Mouse (Mus musculus): Measurements from ENCODE around the gene Fam81a. TPM values are rescaled to one million over a fixed set of nuclear protein-coding genes. Genes with fewer than 3 reads are reported as not detected.

The Fam81a gene
- polyA plus RNA-seq, 1 experiment from 2014 or later: 0.75 TPM

DNA sequence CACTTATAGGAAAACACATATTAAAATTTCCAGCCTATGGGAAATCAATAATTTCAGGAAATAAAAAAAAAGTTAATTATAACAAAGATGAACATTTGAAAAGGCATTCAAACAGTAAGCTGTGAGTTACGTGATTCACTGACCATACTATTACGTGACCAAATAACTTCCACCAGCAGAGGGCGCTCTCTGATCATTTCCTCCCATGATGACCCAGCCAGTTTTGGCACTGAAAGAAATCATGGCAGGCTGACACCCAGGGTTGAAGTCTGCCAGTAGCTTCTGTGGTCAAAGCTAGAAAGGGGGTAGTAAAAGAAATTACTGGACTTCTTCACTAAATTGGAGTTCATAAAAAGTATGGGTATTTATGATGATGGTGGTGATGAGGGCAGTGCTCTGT is 33.1 kb downstream of the Fam81a start:
- peak; percentile 6 for DNase-seq
- no peak for ATAC-seq (ENCODE audit: low read depth)

GRCm38 (mm10) chr9:70108151-70108550 is 34.2 kb downstream of the Fam81a start:
- no peak overlapping the region for H3K4me3 ChIP-seq (replicated peaks)
- no peaks in the 10 kb centered on the region for H3K9me3 ChIP-seq (replicated peaks)
- WGBS (ENCODE audit: insufficient replicate concordance): 63% methylated on average over 5 of the region's 5 CpGs
- no peak overlapping the region for H3K27ac ChIP-seq
- no peaks in the 10 kb centered on the region for H3K36me3 ChIP-seq
- no peak for ATAC-seq (ENCODE audit: low read depth)
- no peak overlapping the region for H3K4me2 ChIP-seq
- H3K27me3 ChIP-seq: peaks cover 10% of the 10 kb centered on the region; the same call in 1 of the 2 replicates
- no peak overlapping the region for H3K9ac ChIP-seq
- DNase-seq: no peak
- no peaks in the 10 kb centered on the region for H3K4me1 ChIP-seq (replicated peaks)

More for the DNA sequence above, 33.1 kb downstream of the Fam81a start:
- H3K27ac ChIP-seq: no peak overlapping the region
- H3K4me1 ChIP-seq (replicated peaks): no peaks in the 10 kb centered on the region
- no peaks in the 10 kb centered on the region for H3K36me3 ChIP-seq
- H3K4me3 ChIP-seq (replicated peaks): no peak overlapping the region
- 14% methylated on average over 3 of the region's 3 CpGs for WGBS (ENCODE audit: insufficient replicate concordance)
- H3K9me3 ChIP-seq (replicated peaks): no peaks in the 10 kb centered on the region
- no peak overlapping the region for H3K9ac ChIP-seq
- no peak overlapping the region for H3K4me2 ChIP-seq
- peaks cover 10% of the 10 kb centered on the region; the same call in 1 of the 2 replicates for H3K27me3 ChIP-seq

DNA sequence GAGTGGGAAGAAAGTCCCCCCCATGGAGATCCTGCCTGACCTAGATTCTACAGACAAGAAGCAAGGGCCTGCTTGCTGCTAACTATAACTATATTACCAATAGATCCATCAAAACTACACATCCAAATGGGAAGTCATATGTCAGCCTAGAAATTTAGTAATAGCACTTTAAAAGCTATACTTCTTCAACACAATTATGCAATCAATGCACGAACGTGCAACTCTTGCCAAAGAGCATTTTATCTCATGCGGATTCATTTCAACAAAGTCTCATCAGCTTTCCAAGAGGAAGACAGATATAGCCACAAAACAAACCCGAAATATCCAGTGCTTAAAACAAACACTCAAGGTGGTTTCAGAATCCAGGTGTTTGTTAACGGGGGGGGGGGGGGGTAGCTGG is 36.8 kb downstream of the Fam81a start:
- 48% methylated on average over 5 of the region's 5 CpGs for WGBS (ENCODE audit: insufficient replicate concordance)
- no peak for DNase-seq

GRCm38 (mm10) chr9:70103106-70103505 is 39.3 kb downstream of the Fam81a start:
- H3K9ac ChIP-seq: no peak overlapping the region
- no peaks in the 10 kb centered on the region for H3K27me3 ChIP-seq
- no peaks in the 10 kb centered on the region for H3K36me3 ChIP-seq
- ATAC-seq (ENCODE audit: low read depth): no peak
- 45% methylated on average over 8 of the region's 8 CpGs for WGBS (ENCODE audit: insufficient replicate concordance)
- no peak overlapping the region for H3K4me3 ChIP-seq (replicated peaks)
- H3K4me2 ChIP-seq: no peak overlapping the region
- no peak overlapping the region for H3K27ac ChIP-seq
- 0 out of 2 replicates have a peak, but pooled peaks cover 3% of the 10 kb centered on the region for H3K9me3 ChIP-seq (replicated peaks)
- H3K4me1 ChIP-seq (replicated peaks): no peaks in the 10 kb centered on the region
- no peak for DNase-seq

More for the DNA sequence above, 36.8 kb downstream of the Fam81a start:
- H3K4me3 ChIP-seq (replicated peaks): no peak overlapping the region
- peaks cover 5% of the 10 kb centered on the region; the same call in 1 of the 2 replicates for H3K27me3 ChIP-seq
- no peak for ATAC-seq (ENCODE audit: low read depth)
- H3K27ac ChIP-seq: no peak overlapping the region
- no peaks in the 10 kb centered on the region for H3K4me1 ChIP-seq (replicated peaks)
- H3K36me3 ChIP-seq: no peaks in the 10 kb centered on the region
- H3K9ac ChIP-seq: no peak overlapping the region
- no peak overlapping the region for H3K4me2 ChIP-seq
- no peaks in the 10 kb centered on the region for H3K9me3 ChIP-seq (replicated peaks)

- ATAC-seq (ENCODE audit: low read depth): no peak
- Histone ChIP-seq H3K4me3 (replicated peaks) (no peak overlapping the region), H3K9ac (no peak overlapping the region), H3K27ac (no peak overlapping the region), H3K36me3 (no peaks in the 10 kb centered on the region), H3K4me2 (no peak overlapping the region), H3K27me3 (no peaks in the 10 kb centered on the region), H3K4me1 (replicated peaks) (no peaks in the 10 kb centered on the region), H3K9me3 (replicated peaks) (0 out of 2 replicates have a peak, but pooled peaks cover 3% of the 10 kb centered on the region)
- WGBS (ENCODE audit: insufficient replicate concordance): 80% methylated on average over 2 of the region's 2 CpGs
- no peak for DNase-seq
Measured at GRCm38 (mm10) chr9:70097542-70097941, 44.8 kb downstream of the Fam81a start.

GRCm38 (mm10) chr9:70095016-70095415 is 47.3 kb downstream of the Fam81a start:
- no peak overlapping the region for H3K4me3 ChIP-seq (replicated peaks)
- H3K9ac ChIP-seq: no peak overlapping the region
- H3K36me3 ChIP-seq: no peaks in the 10 kb centered on the region
- ATAC-seq (ENCODE audit: low read depth): no peak
- WGBS (ENCODE audit: insufficient replicate concordance): 62% methylated on average over 6 of the region's 6 CpGs
- 0 out of 2 replicates have a peak, but pooled peaks cover 3% of the 10 kb centered on the region for H3K9me3 ChIP-seq (replicated peaks)
- H3K4me1 ChIP-seq (replicated peaks): no peaks in the 10 kb centered on the region
- no peak overlapping the region for H3K4me2 ChIP-seq
- no peak for DNase-seq
- H3K27me3 ChIP-seq: no peaks in the 10 kb centered on the region
- H3K27ac ChIP-seq: no peak overlapping the region

GRCm38 (mm10) chr9:70090541-70090940 is 51.8 kb downstream of the Fam81a start:
- Histone ChIP-seq H3K27me3 (no peaks in the 10 kb centered on the region), H3K36me3 (no peaks in the 10 kb centered on the region), H3K4me3 (replicated peaks) (no peak overlapping the region), H3K4me1 (replicated peaks) (no peaks in the 10 kb centered on the region), H3K9ac (no peak overlapping the region), H3K27ac (no peak overlapping the region), H3K9me3 (replicated peaks) (no peaks in the 10 kb centered on the region), H3K4me2 (no peak overlapping the region)
- no peak for ATAC-seq (ENCODE audit: low read depth)
- DNase-seq: no peak
- 75% methylated on average over 10 of the region's 10 CpGs for WGBS (ENCODE audit: insufficient replicate concordance)

DNA sequence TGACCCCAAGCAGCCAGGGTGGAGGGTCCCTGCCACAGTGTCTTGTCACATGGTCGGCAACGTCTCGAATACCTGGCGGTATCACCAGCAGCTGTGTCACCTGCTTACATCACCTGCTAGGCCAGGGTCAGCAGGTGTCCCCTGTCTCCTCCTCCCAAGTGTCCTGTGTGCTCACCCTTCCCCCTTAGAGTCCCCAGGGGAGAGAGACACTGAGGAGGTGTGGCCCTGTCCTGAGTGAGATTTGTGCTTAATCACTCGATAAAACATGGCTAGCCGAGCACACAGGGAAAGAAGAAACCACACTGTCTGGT is 53.6 kb downstream of the Fam81a start:
- no peak for DNase-seq
- Histone ChIP-seq H3K27ac (no peak overlapping the region), H3K4me2 (no peak overlapping the region), H3K4me1 (replicated peaks) (no peaks in the 10 kb centered on the region), H3K36me3 (no peaks in the 10 kb centered on the region), H3K4me3 (replicated peaks) (no peak overlapping the region), H3K9me3 (replicated peaks) (no peaks in the 10 kb centered on the region), H3K27me3 (no peaks in the 10 kb centered on the region), H3K9ac (no peak overlapping the region)
- WGBS (ENCODE audit: insufficient replicate concordance): 49% methylated on average over 6 of the region's 6 CpGs
- ATAC-seq (ENCODE audit: low read depth): no peak

GRCm38 (mm10) chr9:70088041-70088785 is 54.1 kb downstream of the Fam81a start:
- H3K4me3 ChIP-seq (replicated peaks): no peak overlapping the region
- 68% methylated on average over 19 of the region's 19 CpGs for WGBS (ENCODE audit: insufficient replicate concordance)
- no peak overlapping the region for H3K27ac ChIP-seq
- H3K4me2 ChIP-seq: no peak overlapping the region
- H3K27me3 ChIP-seq: no peaks in the 10 kb centered on the region
- ATAC-seq (ENCODE audit: low read depth) (no peak), DNase-seq (no peak)
- no peaks in the 10 kb centered on the region for H3K9me3 ChIP-seq (replicated peaks)
- no peak overlapping the region for H3K9ac ChIP-seq
- H3K4me1 ChIP-seq (replicated peaks): no peaks in the 10 kb centered on the region
- H3K36me3 ChIP-seq: no peaks in the 10 kb centered on the region

- Histone ChIP-seq H3K27me3 (no peaks in the 10 kb centered on the region), H3K4me2 (no peak overlapping the region), H3K4me1 (replicated peaks) (no peaks in the 10 kb centered on the region; the same call in 1 of the 2 replicates), H3K36me3 (no peaks in the 10 kb centered on the region), H3K9me3 (replicated peaks) (no peaks in the 10 kb centered on the region), H3K27ac (no peak overlapping the region), H3K9ac (no peak overlapping the region), H3K4me3 (replicated peaks) (no peak overlapping the region)
- DNase-seq (no peak), ATAC-seq (ENCODE audit: low read depth) (no peak)
- WGBS (ENCODE audit: insufficient replicate concordance): 62% methylated on average over 5 of the region's 5 CpGs
Measured at GRCm38 (mm10) chr9:70087379-70087778, 55.0 kb downstream of the Fam81a start.

- ATAC-seq (ENCODE audit: low read depth) (no peak), DNase-seq (no peak)
- Histone ChIP-seq H3K4me2 (no peak overlapping the region), H3K4me3 (replicated peaks) (no peak overlapping the region), H3K9me3 (replicated peaks) (no peaks in the 10 kb centered on the region), H3K9ac (no peak overlapping the region), H3K4me1 (replicated peaks) (no peaks in the 10 kb centered on the region; the same call in 1 of the 2 replicates), H3K36me3 (no peaks in the 10 kb centered on the region), H3K27me3 (no peaks in the 10 kb centered on the region), H3K27ac (no peak overlapping the region)
- WGBS (ENCODE audit: insufficient replicate concordance): 45% methylated on average over 6 of the region's 6 CpGs
Measured at GRCm38 (mm10) chr9:70086091-70086490, 56.3 kb downstream of the Fam81a start.

DNA sequence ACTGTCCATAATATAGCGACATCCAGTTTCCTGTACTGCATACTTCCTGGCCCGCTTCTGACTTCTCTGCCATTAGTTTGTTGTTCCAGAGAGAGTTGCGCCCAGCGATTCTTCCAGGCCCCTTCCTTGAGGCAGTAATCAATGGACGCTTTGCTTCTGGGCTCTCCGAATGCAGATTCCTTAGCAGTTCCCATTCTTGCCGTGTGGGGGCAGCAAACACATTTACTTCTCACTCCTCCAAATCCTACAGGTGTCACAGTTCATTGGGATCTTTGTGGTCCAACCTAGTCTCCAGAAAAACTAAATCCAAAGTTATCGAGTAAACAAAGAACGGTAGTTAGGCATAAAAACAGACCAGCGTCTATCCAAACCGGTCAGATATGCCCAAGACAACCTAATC is 58.3 kb downstream of the Fam81a start:
- Histone ChIP-seq H3K4me3 (replicated peaks) (no peak overlapping the region), H3K9me3 (replicated peaks) (no peaks in the 10 kb centered on the region), H3K4me2 (no peak overlapping the region), H3K9ac (no peak overlapping the region), H3K27ac (no peak overlapping the region), H3K4me1 (replicated peaks) (no peaks in the 10 kb centered on the region; the same call in 1 of the 2 replicates), H3K27me3 (no peaks in the 10 kb centered on the region), H3K36me3 (no peaks in the 10 kb centered on the region)
- no peak for DNase-seq
- 55% methylated on average over 11 of the region's 11 CpGs for WGBS (ENCODE audit: insufficient replicate concordance)
- no peak for ATAC-seq (ENCODE audit: low read depth)
